Mouse (Mus musculus): ENCODE data around the gene Arhgap6. TPM values are rescaled to one million over a fixed set of nuclear protein-coding genes. Genes with fewer than 3 reads are reported as not detected.

Gene Arhgap6
- polyA plus RNA-seq (2016; fragmentation: Nextera tagmentation; extraction: Ambion mirVana): 0.78 and 0.91 TPM in 2 replicates

DNA sequence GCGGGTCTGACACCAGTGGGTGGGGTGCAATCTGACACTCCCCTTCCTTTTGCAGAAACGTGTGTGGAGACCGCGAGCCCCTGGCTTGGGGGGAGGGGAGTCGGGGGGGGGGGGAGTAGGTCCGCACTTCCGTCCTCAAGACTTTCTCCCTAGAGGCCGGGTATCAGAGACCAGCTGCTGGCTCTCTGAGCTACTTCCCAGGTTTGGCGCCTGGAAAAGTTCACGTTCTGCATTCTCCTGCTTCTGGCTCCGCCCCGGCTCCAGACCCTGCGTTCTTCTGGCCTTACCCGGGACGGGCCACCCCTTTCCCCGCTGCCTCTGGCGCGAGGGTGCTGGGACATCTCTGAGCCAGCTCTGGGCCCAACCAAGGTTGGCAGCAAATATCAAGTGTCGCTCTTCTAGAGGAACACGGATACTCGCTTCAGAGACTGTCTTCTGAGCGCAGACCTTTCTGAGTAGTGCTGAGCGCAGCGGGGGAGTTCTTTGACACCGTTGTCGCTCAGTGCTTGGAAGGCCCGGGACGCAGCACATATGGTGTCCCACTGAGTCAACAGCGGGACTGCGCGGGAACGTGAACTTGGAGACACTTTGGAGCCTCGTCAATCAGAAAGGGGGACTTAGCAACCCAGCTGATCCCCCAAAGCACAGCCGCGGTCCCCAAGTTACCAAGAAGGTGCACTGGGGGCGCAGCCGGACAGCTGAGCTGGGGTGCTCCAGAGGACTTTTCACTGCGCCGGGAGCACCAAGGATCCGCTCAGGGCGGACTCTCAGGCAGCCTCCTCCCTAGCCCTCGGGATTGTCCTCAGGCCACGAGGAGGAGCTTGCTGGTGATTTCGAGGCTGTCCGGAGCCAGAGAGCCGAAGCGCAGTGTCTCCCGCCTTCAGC lies at the start of gene Arhgap6:
Gene Arhgap6, plus strand, starts transcription at position 126 of the 885 bp plus-strand sequence.
- Histone ChIP-seq H3K4me3 (peak within 1 kb of the TSS; percentile 58), H3K27ac (replicated peaks) (no peak within 1 kb of the TSS), H3K27me3 (replicated peaks; ENCODE audit: low read depth, poor library complexity, severe bottlenecking) (peaks cover 86% of the 10 kb centered on the region), H3K4me1 (0 out of 2 replicates have a peak, but pooled peaks cover 4% of the 10 kb centered on the region), H3K9me3 (no peaks in the 10 kb centered on the region), H3K36me3 (replicated peaks) (no peaks in the 10 kb centered on the region)
- DNase-seq (ENCODE audit: low spot score): peak; percentile 53
- 18% methylated on average over 48 of the region's 48 CpGs for WGBS

DNA sequence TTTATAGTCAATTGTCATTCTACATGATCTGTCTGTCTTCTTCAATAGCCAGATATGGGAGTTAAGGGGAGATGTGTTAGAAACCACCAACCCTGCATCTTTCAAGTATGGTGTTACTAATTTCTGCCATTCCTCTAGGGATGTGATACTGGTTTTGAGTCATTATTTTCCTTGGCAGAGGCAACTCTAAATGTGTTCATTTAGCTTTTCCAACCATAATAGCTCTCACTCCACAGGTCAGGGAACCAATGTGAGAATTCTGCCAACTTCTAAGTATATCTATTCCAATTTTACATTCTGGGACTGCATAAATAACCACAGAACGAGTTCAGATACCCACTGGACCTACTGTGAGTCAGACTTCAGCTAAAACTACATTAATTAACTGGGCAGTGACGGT lies 47.9 kb upstream of the Arhgap6 start:
- no peaks in the 10 kb centered on the region for H3K4me1 ChIP-seq
- peaks cover 41% of the 10 kb centered on the region for H3K27me3 ChIP-seq (replicated peaks; ENCODE audit: low read depth, poor library complexity, severe bottlenecking)
- no peak overlapping the region for H3K4me3 ChIP-seq
- no peaks in the 10 kb centered on the region for H3K36me3 ChIP-seq (replicated peaks)
- H3K27ac ChIP-seq (replicated peaks): no peak overlapping the region
- no peak for DNase-seq (ENCODE audit: low spot score)
- 54% methylated on average over 2 of the region's 2 CpGs for WGBS
- H3K9me3 ChIP-seq: no peaks in the 10 kb centered on the region

DNA sequence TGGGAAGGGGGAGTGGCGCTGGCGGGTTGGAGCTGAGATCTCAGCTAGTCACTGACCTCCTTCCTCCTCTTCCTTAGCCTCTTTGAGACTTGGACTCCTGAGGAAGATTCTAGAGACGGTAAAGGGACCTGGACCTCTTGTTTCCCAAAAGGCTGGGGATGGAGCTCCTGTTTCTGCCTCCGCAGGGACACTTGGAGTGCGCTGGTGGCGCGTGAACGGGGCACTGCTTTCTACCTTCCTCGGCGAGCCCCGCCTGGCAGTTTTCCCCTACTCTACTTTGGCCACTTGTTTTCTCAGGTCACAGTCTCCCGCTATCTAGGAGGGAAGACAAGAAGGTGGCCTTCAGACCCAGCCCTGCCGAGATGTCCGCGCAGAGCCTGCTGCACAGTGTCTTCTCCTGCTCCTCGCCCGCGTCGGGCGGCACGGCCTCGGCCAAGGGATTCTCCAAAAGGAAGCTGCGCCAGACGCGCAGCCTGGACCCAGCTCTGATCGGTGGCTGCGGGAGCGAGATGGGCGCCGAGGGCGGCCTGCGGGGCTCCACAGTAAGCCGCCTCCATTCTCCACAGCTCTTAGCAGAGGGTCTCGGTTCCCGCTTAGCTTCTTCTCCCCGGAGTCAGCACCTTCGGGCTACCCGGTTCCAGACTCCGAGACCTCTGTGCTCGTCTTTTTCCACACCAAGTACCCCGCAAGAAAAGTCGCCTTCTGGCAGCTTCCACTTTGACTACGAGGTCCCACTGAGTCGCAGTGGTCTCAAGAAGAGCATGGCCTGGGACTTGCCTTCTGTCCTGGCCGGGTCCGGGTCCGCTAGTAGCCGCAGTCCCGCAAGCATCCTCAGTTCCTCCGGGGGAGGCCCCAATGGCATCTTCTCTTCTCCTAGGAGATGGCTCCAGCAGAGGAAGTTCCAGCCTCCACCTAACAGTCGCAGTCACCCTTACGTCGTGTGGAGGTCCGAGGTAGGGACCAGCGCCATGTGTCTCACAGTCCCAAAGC lies 1.3 kb downstream of the Arhgap6 start:
- 20% methylated on average over 55 of the region's 55 CpGs for WGBS
- H3K36me3 ChIP-seq (replicated peaks): no peaks in the 10 kb centered on the region
- peaks cover 92% of the 10 kb centered on the region for H3K27me3 ChIP-seq (replicated peaks; ENCODE audit: low read depth, poor library complexity, severe bottlenecking)
- DNase-seq (ENCODE audit: low spot score): peak; percentile 49
- H3K27ac ChIP-seq (replicated peaks): no peak overlapping the region
- H3K4me3 ChIP-seq: peak overlapping the region; percentile 58
- H3K4me1 ChIP-seq: 0 out of 2 replicates have a peak, but pooled peaks cover 4% of the 10 kb centered on the region
- no peaks in the 10 kb centered on the region for H3K9me3 ChIP-seq

DNA sequence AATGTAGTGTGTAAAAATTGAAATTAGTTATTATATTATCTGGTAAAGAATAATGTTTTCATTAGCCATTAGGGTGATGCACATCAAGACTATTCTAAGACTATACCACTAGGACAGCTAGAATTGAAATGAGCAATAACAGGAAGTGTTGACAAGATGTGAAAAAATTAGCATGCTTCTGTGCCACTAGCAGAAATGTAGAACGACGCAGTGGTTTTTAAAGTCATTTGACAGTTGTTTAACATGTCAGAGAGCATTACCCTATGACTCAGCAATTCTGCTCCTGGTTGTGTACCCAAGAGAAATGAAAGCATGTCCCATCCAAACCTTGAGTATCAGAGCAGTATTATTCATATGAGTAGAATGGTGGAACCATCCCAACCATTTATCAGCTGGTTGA lies 9.8 kb downstream of the Arhgap6 start:
- no peak for DNase-seq (ENCODE audit: low spot score)
- Histone ChIP-seq H3K27ac (replicated peaks) (no peak overlapping the region), H3K27me3 (replicated peaks; ENCODE audit: low read depth, poor library complexity, severe bottlenecking) (peaks cover 89% of the 10 kb centered on the region), H3K36me3 (replicated peaks) (no peaks in the 10 kb centered on the region), H3K4me3 (no peak overlapping the region), H3K4me1 (no peaks in the 10 kb centered on the region), H3K9me3 (no peaks in the 10 kb centered on the region)
- WGBS: 97% methylated on average over 2 of the region's 2 CpGs

DNA sequence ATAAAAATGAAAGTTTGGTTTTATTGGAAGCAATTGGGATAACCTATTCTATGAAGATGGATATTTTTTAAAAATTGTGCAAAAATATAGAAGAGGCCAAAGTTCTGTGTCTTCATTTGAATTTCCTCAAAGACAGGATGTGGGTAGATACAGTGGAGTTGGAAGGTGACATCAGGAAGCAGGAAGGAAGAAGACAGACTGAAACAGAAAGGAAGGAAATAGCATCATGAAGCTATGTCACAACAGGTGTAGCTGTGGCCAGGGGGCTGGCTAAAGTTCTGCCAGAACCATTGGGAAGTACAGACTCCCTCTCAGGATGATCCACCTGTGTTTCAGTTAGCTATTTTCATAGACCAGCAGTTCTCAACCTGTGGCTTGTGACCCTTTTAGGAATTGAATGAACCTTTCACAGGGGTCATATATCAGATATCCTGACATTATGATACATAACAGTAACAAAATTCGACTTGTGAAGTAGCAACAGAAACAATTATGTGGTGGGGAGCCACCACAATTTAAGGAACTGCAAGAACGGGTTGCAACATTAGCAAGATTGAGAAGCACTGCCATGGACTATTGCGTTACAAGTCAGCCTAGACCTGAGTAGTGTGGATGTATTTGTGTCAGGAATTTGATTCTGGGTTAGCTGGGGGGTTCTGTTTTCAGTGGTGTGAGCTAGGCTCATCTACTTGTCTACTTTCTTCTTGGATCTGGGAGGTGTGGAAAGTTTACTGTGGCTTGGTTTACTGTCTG lies 15.8 kb downstream of the Arhgap6 start:
- DNase-seq (ENCODE audit: low spot score): no peak
- H3K4me1 ChIP-seq: no peaks in the 10 kb centered on the region
- H3K36me3 ChIP-seq (replicated peaks): no peaks in the 10 kb centered on the region
- no peaks in the 10 kb centered on the region for H3K9me3 ChIP-seq
- H3K4me3 ChIP-seq: no peak overlapping the region
- peaks cover 60% of the 10 kb centered on the region for H3K27me3 ChIP-seq (replicated peaks; ENCODE audit: low read depth, poor library complexity, severe bottlenecking)
- 73% methylated on average over 3 of the region's 3 CpGs for WGBS
- H3K27ac ChIP-seq (replicated peaks): no peak overlapping the region

DNA sequence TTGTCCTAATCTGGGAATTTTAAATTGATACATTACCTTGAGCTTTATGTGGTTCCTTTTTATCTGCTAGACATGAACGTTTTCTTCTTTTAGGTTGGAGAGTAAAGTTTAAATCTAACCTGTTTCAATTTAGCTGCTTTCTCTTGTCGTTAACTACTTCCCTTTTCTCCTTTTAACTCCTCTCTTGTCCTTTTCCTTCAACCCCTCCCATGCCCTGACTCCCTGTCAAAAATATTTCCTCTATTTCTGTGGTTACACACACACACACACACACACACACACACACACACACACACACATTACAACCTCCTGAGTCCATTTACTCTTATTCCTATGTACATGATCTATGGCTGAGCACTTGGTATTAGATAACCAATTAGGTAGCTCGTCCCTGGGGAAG lies 24.0 kb downstream of the Arhgap6 start:
- H3K9me3 ChIP-seq: no peaks in the 10 kb centered on the region
- H3K36me3 ChIP-seq (replicated peaks): no peaks in the 10 kb centered on the region
- peaks cover 82% of the 10 kb centered on the region for H3K27me3 ChIP-seq (replicated peaks; ENCODE audit: low read depth, poor library complexity, severe bottlenecking)
- 74% methylated on average over 3 of the region's 3 CpGs for WGBS
- H3K4me3 ChIP-seq: no peak overlapping the region
- no peak for DNase-seq (ENCODE audit: low spot score)
- H3K27ac ChIP-seq (replicated peaks): no peak overlapping the region
- H3K4me1 ChIP-seq: no peaks in the 10 kb centered on the region

DNA sequence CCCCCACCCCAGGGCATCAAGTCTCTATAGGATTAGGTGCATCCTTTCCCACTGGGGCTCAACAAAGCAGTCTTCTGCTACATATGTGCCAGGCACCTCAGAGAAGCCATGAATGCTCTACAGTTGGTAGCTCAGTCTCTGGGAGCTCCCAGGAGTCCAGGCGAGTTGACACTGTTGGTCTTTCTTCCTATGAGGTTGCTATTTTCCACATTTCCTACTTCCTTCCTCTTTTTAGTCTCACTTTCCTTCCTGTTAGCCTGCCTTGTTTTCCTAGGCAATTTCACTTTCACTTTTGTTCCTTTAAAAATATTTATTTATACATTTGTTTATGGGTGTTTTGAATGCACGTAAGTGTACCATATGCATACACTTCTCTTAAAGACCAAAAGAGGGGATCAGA lies 29.3 kb downstream of the Arhgap6 start:
- 83% methylated on average over 2 of the region's 2 CpGs for WGBS
- no peak overlapping the region for H3K4me3 ChIP-seq
- DNase-seq (ENCODE audit: low spot score): no peak
- no peaks in the 10 kb centered on the region for H3K36me3 ChIP-seq (replicated peaks)
- no peaks in the 10 kb centered on the region for H3K9me3 ChIP-seq
- H3K4me1 ChIP-seq: no peaks in the 10 kb centered on the region
- H3K27me3 ChIP-seq (replicated peaks; ENCODE audit: low read depth, poor library complexity, severe bottlenecking): peaks cover 73% of the 10 kb centered on the region
- H3K27ac ChIP-seq (replicated peaks): no peak overlapping the region

DNA sequence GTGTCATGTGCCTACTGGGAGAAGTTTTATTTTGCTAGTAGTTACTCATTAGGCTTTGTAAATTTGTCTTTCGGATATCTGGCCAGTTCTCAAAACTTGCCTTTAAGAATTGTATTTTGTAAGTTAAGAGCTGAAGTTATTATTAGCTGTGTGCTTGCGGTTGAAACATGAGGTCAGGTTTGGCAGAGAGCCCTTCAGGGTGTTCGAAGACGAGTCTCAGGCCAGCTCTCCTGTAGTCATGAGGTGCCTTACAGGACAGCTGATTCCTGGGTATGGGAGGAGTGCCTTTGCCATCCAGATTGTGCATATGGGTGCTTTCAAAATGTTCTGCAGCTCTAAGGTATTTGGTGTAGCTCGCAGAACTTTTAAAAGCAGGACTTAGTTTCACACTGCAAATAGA lies 37.4 kb downstream of the Arhgap6 start:
- Histone ChIP-seq H3K36me3 (replicated peaks) (no peaks in the 10 kb centered on the region), H3K4me3 (no peak overlapping the region), H3K4me1 (no peaks in the 10 kb centered on the region), H3K27ac (replicated peaks) (no peak overlapping the region), H3K27me3 (replicated peaks; ENCODE audit: low read depth, poor library complexity, severe bottlenecking) (peaks cover 93% of the 10 kb centered on the region), H3K9me3 (no peaks in the 10 kb centered on the region)
- WGBS: 89% methylated on average over 5 of the region's 5 CpGs
- DNase-seq (ENCODE audit: low spot score): no peak

DNA sequence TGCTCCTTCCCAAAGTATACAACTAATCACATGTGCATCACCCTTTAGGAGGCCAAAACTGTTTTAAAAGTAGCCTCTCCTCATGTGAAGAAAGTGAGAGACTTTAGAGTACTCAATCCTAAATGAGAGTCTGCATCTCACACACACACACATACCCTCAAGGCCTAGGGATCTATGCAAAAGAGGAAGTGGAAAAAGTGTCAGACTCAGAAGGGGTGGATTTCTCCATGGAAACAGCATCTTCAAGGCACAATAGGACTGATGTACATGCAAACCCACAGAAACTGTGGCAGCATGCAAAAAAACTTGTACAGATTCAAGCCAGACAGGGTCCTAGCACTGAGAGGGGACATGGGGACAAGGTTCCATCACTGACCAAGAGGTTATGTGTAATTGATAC lies 53.2 kb downstream of the Arhgap6 start:
- no peaks in the 10 kb centered on the region for H3K4me1 ChIP-seq
- DNase-seq (ENCODE audit: low spot score): no peak

DNA sequence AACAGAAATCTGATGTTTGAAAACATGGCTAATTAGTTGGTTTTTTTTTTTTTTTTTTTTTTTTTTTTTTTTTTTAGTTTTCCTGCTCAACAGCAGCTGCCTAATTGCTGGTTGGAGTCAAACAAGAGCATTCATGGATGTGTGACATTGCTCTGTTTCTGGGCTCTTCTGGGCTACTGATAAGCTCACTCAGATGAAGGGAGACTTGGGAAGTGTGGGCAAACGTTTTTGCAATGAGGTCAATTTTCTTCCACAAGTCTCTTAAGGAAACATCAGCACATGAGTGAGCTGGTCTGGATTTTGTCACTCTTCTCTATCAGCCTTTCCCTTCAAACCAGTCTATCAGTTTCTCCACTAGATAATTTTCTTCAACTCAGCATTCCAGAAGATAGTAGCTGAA lies 79.8 kb downstream of the Arhgap6 start:
- no peak for DNase-seq (ENCODE audit: low spot score)
- Histone ChIP-seq H3K9me3 (no peaks in the 10 kb centered on the region), H3K4me3 (no peak overlapping the region), H3K36me3 (replicated peaks) (no peaks in the 10 kb centered on the region), H3K4me1 (no peaks in the 10 kb centered on the region), H3K27ac (replicated peaks) (no peak overlapping the region), H3K27me3 (replicated peaks; ENCODE audit: low read depth, poor library complexity, severe bottlenecking) (peaks cover 50% of the 10 kb centered on the region)
- 65% methylated on average over 1 of the region's 1 CpGs for WGBS

More for the DNA sequence above, 53.2 kb downstream of the Arhgap6 start:
- Histone ChIP-seq H3K27ac (replicated peaks) (no peak overlapping the region), H3K9me3 (no peaks in the 10 kb centered on the region), H3K27me3 (replicated peaks; ENCODE audit: low read depth, poor library complexity, severe bottlenecking) (peaks cover 89% of the 10 kb centered on the region), H3K4me3 (no peak overlapping the region), H3K36me3 (replicated peaks) (no peaks in the 10 kb centered on the region)

DNA sequence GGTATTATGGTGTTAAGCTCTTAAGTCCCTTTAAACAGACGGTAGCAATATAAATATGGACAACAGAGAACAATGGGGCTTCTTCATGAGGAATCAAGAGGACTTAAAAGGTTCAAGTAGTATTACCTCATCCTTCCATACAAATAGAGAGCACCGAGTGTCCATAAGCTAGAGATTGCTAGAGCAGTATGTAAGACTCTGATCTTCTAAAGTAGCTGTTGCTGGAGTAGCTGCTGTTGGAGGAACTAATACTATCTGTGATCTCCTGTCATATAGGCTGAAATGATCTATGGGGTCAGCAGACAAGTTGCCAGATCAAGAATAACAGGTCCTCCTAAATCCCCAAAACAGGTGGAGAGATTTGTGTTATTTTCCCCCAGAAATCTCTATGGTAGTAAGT lies 108.7 kb downstream of the Arhgap6 start:
- WGBS: 75% methylated on average over 2 of the region's 2 CpGs

DNA sequence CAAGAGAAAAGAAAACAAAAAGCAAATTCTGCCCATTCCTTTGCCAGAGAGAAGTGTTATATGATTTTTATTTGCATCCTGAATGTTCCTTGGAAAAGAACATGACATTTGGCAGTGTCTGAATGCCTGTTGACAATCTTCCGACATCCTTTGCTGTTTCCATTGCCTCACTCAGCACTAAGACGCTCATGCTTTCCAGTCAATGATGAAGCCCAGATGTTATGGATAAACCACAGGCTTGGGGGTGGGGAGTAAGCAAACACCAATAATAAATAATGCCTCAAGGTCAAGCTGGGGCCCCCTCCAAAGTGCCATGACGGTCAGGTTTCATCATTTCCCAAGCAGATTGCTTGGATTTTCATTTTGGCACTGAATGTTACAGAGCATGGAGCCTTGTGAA lies 109.2 kb downstream of the Arhgap6 start:
- H3K4me3 ChIP-seq: no peak overlapping the region
- 49% methylated on average over 3 of the region's 3 CpGs for WGBS
- H3K27ac ChIP-seq (replicated peaks): no peak overlapping the region
- H3K27me3 ChIP-seq (replicated peaks; ENCODE audit: low read depth, poor library complexity, severe bottlenecking): peaks cover 77% of the 10 kb centered on the region
- DNase-seq (ENCODE audit: low spot score): peak; percentile 9
- H3K9me3 ChIP-seq: no peaks in the 10 kb centered on the region
- no peaks in the 10 kb centered on the region for H3K4me1 ChIP-seq
- no peaks in the 10 kb centered on the region for H3K36me3 ChIP-seq (replicated peaks)

More for the DNA sequence above, 108.7 kb downstream of the Arhgap6 start:
- Histone ChIP-seq H3K4me1 (no peaks in the 10 kb centered on the region), H3K27me3 (replicated peaks; ENCODE audit: low read depth, poor library complexity, severe bottlenecking) (peaks cover 76% of the 10 kb centered on the region), H3K9me3 (no peaks in the 10 kb centered on the region), H3K27ac (replicated peaks) (no peak overlapping the region), H3K36me3 (replicated peaks) (no peaks in the 10 kb centered on the region), H3K4me3 (no peak overlapping the region)
- DNase-seq (ENCODE audit: low spot score): no peak

Measured in embryonic facial prominence, embryonic 10.5 days (tissue).